Mouse (Mus musculus) spleen, adult 2 months (tissue): ENCODE results near the gene Ubr2.

ENCODE experiments used
- CTCF ChIP-seq: fragments of 200-500 bp; IDR thresholded peaks from 2 replicates; pipeline ENCODE4 v1.5.1; 2011; ENCODE audit warnings: mild to moderate bottlenecking, inconsistent platforms; ENCODE audit not compliant: insufficient read depth, insufficient read length, insufficient replicate concordance; ENCODE audit errors: extremely low read depth
- POLR2A ChIP-seq: fragments of 200-500 bp; IDR thresholded peaks from 2 replicates; pipeline ENCODE4 v1.6.1; 2011; ENCODE audit warnings: low read depth, low read length, inconsistent platforms

GRCm38 (mm10) chr17:46942421-46942820 lies 67.9 kb downstream of the Ubr2 start:
- no peak for TF ChIP-seq CTCF
- TF ChIP-seq POLR2A: no peak
